Mouse (Mus musculus) lung, adult 2 months (tissue): Measurements from ENCODE around the gene Slc4a4.

Experiments
- CTCF ChIP-seq: fragments of 200-500 bp; IDR thresholded peaks from 2 replicates; pipeline ENCODE4 v1.5.1; 2011; ENCODE audit warnings: mild to moderate bottlenecking, low read length, control low read depth; ENCODE audit not compliant: insufficient read depth
- POLR2A ChIP-seq: fragments of 200-500 bp; IDR thresholded peaks from 2 replicates; pipeline ENCODE4 v1.6.1; 2011; ENCODE audit warnings: low read depth, mild to moderate bottlenecking, control low read depth, low read length, borderline replicate concordance; ENCODE audit errors: extremely low read depth

DNA sequence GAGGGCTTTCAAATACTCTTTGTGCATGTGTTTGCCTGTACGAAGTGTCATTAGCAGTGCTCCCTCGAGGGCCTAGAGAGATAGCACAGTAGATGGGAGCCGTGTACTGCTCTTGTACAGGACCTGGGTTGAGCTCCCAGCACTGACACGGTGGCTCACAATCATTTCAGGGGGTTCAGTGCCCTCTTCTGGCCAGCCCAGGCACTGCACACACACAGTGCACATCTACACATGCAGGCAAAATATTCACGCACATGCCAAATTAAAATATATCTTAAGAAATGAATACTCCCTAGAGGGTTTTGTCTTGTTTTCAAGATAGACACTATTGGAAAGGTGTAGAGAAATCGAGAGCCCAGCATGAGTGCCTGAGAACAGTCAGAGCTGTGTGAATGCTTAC, 10.0 kb downstream of the Slc4a4 start:
- TF ChIP-seq POLR2A: no peak
- TF ChIP-seq CTCF: 0 out of 2 replicates have a peak, but pooled peaks have one; percentile 9
